Mouse (Mus musculus) natural killer cell, adult 2 months (primary cell): ENCODE data around the gene Acvrl1.
A peak's percentile ranks its signal among the peaks of the same experiment; 100 is the strongest.

ENCODE experiments used
- DNase-seq, 2 experiments: peaks; one replicate each; pipeline ENCODE4 v3.0.0; 2022; ENCODE audit warnings: low spot score in 2 of 2

The Acvrl1 gene

GRCm38 (mm10) chr15:101128181-101129089 is at the start of gene Acvrl1:
Acvrl1 (plus strand) TSS chr15:101128522.
- DNase-seq, result no peak

- peak in 1 of 2 experiments; percentile 17 for DNase-seq
These were observed 49.6 kb upstream of the Acvrl1 start for GRCm38 (mm10) chr15:101078731-101079156.

GRCm38 (mm10) chr15:101080031-101080520 is 48.2 kb upstream of the Acvrl1 start:
- no peak for DNase-seq

GRCm38 (mm10) chr15:101081035-101081548 is 47.2 kb upstream of the Acvrl1 start:
- no peak for DNase-seq

GRCm38 (mm10) chr15:101082236-101082635 is 46.1 kb upstream of the Acvrl1 start:
- DNase-seq, result no peak

GRCm38 (mm10) chr15:101084499-101084898 is 43.8 kb upstream of the Acvrl1 start:
- no peak for DNase-seq

GRCm38 (mm10) chr15:101086451-101086850 is 41.9 kb upstream of the Acvrl1 start:
- no peak for DNase-seq

- DNase-seq, result no peak
These were observed 41.4 kb upstream of the Acvrl1 start for GRCm38 (mm10) chr15:101086956-101087355.

- DNase-seq, result no peak
These were observed 40.0 kb upstream of the Acvrl1 start for GRCm38 (mm10) chr15:101088291-101088690.

GRCm38 (mm10) chr15:101091551-101091950 is 36.8 kb upstream of the Acvrl1 start:
- no peak for DNase-seq

GRCm38 (mm10) chr15:101092121-101092828 is 36.0 kb upstream of the Acvrl1 start:
- DNase-seq, result no peak

- DNase-seq, result no peak
These were observed 35.3 kb upstream of the Acvrl1 start for GRCm38 (mm10) chr15:101092829-101093648.

- DNase-seq, result no peak
These were observed 34.3 kb upstream of the Acvrl1 start for GRCm38 (mm10) chr15:101093988-101094387.

- no peak for DNase-seq
These were observed 33.3 kb upstream of the Acvrl1 start for GRCm38 (mm10) chr15:101094979-101095378.

- DNase-seq, result no peak
These were observed 32.9 kb upstream of the Acvrl1 start for GRCm38 (mm10) chr15:101095392-101095791.

GRCm38 (mm10) chr15:101097985-101098651 is 30.2 kb upstream of the Acvrl1 start:
- no peak for DNase-seq

- DNase-seq, result no peak
These were observed 27.3 kb upstream of the Acvrl1 start for GRCm38 (mm10) chr15:101100996-101101395.

GRCm38 (mm10) chr15:101103605-101104304 is 24.6 kb upstream of the Acvrl1 start:
- DNase-seq, result no peak

- peak; percentile 46 to 70 for DNase-seq
These were observed 22.8 kb upstream of the Acvrl1 start for GRCm38 (mm10) chr15:101105496-101105994.

- no peak for DNase-seq
These were observed 22.3 kb upstream of the Acvrl1 start for GRCm38 (mm10) chr15:101106011-101106410.
